Mouse (Mus musculus): ENCODE measurements around the gene Qtrt1. TPM values are rescaled to one million over a fixed set of nuclear protein-coding genes. Genes with fewer than 3 reads are reported as not detected.

The Qtrt1 gene
- polyA plus RNA-seq, 1 experiment = 40.0 TPM

DNA sequence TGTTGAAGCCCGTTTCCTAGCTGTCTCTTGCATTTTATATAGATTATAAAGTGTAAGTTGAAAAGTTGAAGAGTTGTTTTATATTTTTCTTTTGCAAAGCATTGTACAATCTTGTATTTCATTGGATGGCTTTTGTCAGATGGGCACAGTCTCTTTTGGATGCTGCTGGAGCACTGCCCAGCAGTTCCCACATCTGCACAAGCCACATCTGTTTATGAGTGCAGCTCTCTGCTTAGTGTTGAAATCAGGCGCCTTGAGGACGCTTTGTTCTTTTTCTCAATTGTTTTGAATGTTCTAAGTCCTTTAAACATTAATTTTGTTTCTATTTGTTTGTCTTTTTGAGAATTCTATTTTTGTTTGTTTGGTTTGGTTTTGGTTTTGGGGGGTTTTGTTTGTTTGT is 26.6 kb downstream of the Qtrt1 start:
- no peak overlapping the region for H3K27ac ChIP-seq (ENCODE audit: insufficient read depth, low read length)
- TF ChIP-seq CTCF (IDR thresholded peaks at IDR 0.05; ENCODE audit: low read depth, low read length) = no peak
- TF ChIP-seq EP300 (IDR thresholded peaks at IDR 0.05; ENCODE audit: insufficient read depth, low read depth, low read length) = no peak

DNA sequence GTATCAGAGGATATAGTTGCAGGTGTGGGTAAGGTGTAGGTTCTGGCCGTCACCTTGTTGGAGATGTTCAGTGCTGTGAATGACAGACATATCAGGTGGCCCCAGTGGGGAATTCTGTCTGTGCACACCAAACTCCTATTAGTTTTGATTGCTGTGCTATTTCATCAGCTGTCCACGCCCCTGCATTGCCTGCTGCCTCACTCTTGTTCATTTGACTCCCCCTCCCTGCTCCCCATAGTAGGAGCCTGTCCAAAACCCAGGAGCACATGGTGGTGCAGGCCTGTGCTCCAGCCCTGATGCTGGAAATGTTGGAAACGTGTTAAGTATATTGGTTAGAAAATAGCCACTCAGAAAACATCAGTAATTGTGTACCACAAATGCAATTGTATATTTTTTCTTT is 27.8 kb downstream of the Qtrt1 start:
- no peaks in the 10 kb centered on the region for H3K9me3 ChIP-seq (replicated peaks; ENCODE audit: control insufficient read depth, insufficient read depth, low read length, poor library complexity, severe bottlenecking)

More for the DNA sequence above, 26.6 kb downstream of the Qtrt1 start:
- H3K9me3 ChIP-seq (replicated peaks; ENCODE audit: control insufficient read depth, insufficient read depth, low read length, poor library complexity, severe bottlenecking) = no peaks in the 10 kb centered on the region
- no peaks in the 10 kb centered on the region for H3K36me3 ChIP-seq (ENCODE audit: control insufficient read depth, insufficient read depth, low read length, poor library complexity, severe bottlenecking)
- no peak overlapping the region for H3K9ac ChIP-seq (ENCODE audit: low read depth, poor library complexity, severe bottlenecking)
- H3K4me3 ChIP-seq (ENCODE audit: low read depth, low read length) = no peak overlapping the region
- peaks cover 19% of the 10 kb centered on the region for H3K4me1 ChIP-seq (ENCODE audit: control insufficient read depth, insufficient read depth, low read length)
- H3K27me3 ChIP-seq (ENCODE audit: control insufficient read depth, insufficient read depth, low read length, poor library complexity, severe bottlenecking) = no peaks in the 10 kb centered on the region

DNA sequence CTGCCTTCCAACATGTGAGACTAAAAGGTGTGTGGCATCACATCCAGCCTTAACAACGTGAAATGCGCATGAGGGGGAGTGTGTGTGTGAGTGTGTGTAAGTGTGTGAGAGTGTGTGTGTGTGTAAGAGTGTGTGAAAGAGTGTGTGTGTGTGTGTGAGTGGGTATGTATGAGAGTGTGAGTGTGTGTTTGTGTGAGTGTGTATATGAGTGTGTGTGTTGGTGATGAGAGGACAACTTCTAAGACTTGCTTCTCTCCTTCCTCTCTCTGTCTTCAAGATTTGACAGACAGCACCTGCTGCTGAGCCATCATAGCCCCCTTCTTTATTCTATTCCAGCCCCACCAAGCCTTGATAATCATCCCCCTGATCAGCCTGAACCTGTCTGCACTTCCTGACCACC is 28.3 kb downstream of the Qtrt1 start:
- TF ChIP-seq CTCF (IDR thresholded peaks at IDR 0.05; ENCODE audit: low read depth, low read length) = no peak
- TF ChIP-seq EP300 (IDR thresholded peaks at IDR 0.05; ENCODE audit: insufficient read depth, low read depth, low read length) = no peak
- TF ChIP-seq POLR2A (IDR thresholded peaks at IDR 0.05; ENCODE audit: insufficient read depth, low read length) = no peak
- H3K4me3 ChIP-seq (ENCODE audit: low read depth, low read length) = no peak overlapping the region
- H3K9ac ChIP-seq (ENCODE audit: low read depth, poor library complexity, severe bottlenecking) = no peak overlapping the region
- H3K4me1 ChIP-seq (ENCODE audit: control insufficient read depth, insufficient read depth, low read length) = peaks cover 19% of the 10 kb centered on the region
- H3K36me3 ChIP-seq (ENCODE audit: control insufficient read depth, insufficient read depth, low read length, poor library complexity, severe bottlenecking) = no peaks in the 10 kb centered on the region
- no peaks in the 10 kb centered on the region for H3K9me3 ChIP-seq (replicated peaks; ENCODE audit: control insufficient read depth, insufficient read depth, low read length, poor library complexity, severe bottlenecking)
- H3K27me3 ChIP-seq (ENCODE audit: control insufficient read depth, insufficient read depth, low read length, poor library complexity, severe bottlenecking) = no peaks in the 10 kb centered on the region
- H3K27ac ChIP-seq (ENCODE audit: insufficient read depth, low read length) = peak overlapping the region; percentile 71

More for the DNA sequence above, 27.8 kb downstream of the Qtrt1 start:
- Histone ChIP-seq H3K27ac (ENCODE audit: insufficient read depth, low read length) (peak overlapping the region; percentile 15; the same call in 1 of the 2 replicates), H3K9ac (ENCODE audit: low read depth, poor library complexity, severe bottlenecking) (no peak overlapping the region), H3K4me1 (ENCODE audit: control insufficient read depth, insufficient read depth, low read length) (peaks cover 19% of the 10 kb centered on the region), H3K36me3 (ENCODE audit: control insufficient read depth, insufficient read depth, low read length, poor library complexity, severe bottlenecking) (no peaks in the 10 kb centered on the region), H3K27me3 (ENCODE audit: control insufficient read depth, insufficient read depth, low read length, poor library complexity, severe bottlenecking) (no peaks in the 10 kb centered on the region), H3K4me3 (ENCODE audit: low read depth, low read length) (no peak overlapping the region)
- TF ChIP-seq POLR2A (IDR thresholded peaks at IDR 0.05; ENCODE audit: insufficient read depth, low read length) (no peak), CTCF (IDR thresholded peaks at IDR 0.05; ENCODE audit: low read depth, low read length) (no peak)

DNA sequence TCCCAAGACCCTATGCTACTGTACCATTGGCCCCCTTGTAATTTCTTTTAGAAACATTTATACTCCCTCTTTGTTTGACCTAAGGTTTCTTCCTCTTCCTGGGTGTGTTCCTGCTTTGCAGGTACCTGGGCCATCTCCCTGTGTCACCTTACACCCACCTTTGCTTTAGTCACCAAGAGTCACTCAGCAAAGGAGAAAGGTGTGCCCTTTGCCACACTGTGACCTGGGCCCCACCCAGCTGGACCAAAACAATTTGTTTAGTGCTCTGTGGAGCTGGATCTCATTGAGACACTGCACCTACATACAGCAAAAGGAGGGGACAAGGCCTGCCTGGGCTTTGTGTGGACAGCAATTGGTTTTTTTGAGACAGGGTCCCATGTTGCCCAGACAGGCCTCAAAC is 28.8 kb downstream of the Qtrt1 start:
- Histone ChIP-seq H3K36me3 (ENCODE audit: control insufficient read depth, insufficient read depth, low read length, poor library complexity, severe bottlenecking) (no peaks in the 10 kb centered on the region), H3K9me3 (replicated peaks; ENCODE audit: control insufficient read depth, insufficient read depth, low read length, poor library complexity, severe bottlenecking) (no peaks in the 10 kb centered on the region), H3K4me1 (ENCODE audit: control insufficient read depth, insufficient read depth, low read length) (peaks cover 19% of the 10 kb centered on the region), H3K4me3 (ENCODE audit: low read depth, low read length) (no peak overlapping the region), H3K27me3 (ENCODE audit: control insufficient read depth, insufficient read depth, low read length, poor library complexity, severe bottlenecking) (no peaks in the 10 kb centered on the region), H3K9ac (ENCODE audit: low read depth, poor library complexity, severe bottlenecking) (no peak overlapping the region), H3K27ac (ENCODE audit: insufficient read depth, low read length) (peak overlapping the region; percentile 71)
- TF ChIP-seq EP300 (IDR thresholded peaks at IDR 0.05; ENCODE audit: insufficient read depth, low read depth, low read length) (peak; percentile 29; the same call in 1 of the 2 replicates), POLR2A (IDR thresholded peaks at IDR 0.05; ENCODE audit: insufficient read depth, low read length) (no peak)

DNA sequence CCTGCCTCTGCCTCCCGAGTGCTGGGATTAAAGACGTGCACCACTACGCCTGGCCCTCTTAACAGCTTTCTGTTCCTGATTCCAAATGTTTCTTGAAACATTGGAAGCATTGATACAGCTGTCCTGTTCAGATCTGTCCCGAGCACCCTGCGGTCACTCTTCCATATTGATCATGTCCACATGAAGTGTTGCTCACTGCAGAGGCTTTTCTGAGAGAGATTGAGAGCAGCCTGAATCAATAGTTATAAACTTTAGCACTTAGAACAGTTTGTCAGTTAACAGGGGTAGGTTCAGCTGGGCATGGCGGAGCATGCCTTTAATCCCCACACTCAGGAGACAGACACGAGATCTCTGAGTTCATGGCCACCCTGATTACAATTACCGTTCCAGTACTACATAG is 32.2 kb downstream of the Qtrt1 start:
- H3K4me1 ChIP-seq (ENCODE audit: control insufficient read depth, insufficient read depth, low read length) = peaks cover 11% of the 10 kb centered on the region
- H3K4me3 ChIP-seq (ENCODE audit: low read depth, low read length) = no peak overlapping the region
- no peaks in the 10 kb centered on the region for H3K9me3 ChIP-seq (replicated peaks; ENCODE audit: control insufficient read depth, insufficient read depth, low read length, poor library complexity, severe bottlenecking)
- H3K27me3 ChIP-seq (ENCODE audit: control insufficient read depth, insufficient read depth, low read length, poor library complexity, severe bottlenecking) = no peaks in the 10 kb centered on the region
- no peaks in the 10 kb centered on the region for H3K36me3 ChIP-seq (ENCODE audit: control insufficient read depth, insufficient read depth, low read length, poor library complexity, severe bottlenecking)
- TF ChIP-seq CTCF (IDR thresholded peaks at IDR 0.05; ENCODE audit: low read depth, low read length) (no peak), EP300 (IDR thresholded peaks at IDR 0.05; ENCODE audit: insufficient read depth, low read depth, low read length) (no peak), POLR2A (IDR thresholded peaks at IDR 0.05; ENCODE audit: insufficient read depth, low read length) (no peak)
- no peak overlapping the region for H3K9ac ChIP-seq (ENCODE audit: low read depth, poor library complexity, severe bottlenecking)
- H3K27ac ChIP-seq (ENCODE audit: insufficient read depth, low read length) = 0 out of 2 replicates have a peak overlapping the region, but pooled peaks have one; percentile 7

DNA sequence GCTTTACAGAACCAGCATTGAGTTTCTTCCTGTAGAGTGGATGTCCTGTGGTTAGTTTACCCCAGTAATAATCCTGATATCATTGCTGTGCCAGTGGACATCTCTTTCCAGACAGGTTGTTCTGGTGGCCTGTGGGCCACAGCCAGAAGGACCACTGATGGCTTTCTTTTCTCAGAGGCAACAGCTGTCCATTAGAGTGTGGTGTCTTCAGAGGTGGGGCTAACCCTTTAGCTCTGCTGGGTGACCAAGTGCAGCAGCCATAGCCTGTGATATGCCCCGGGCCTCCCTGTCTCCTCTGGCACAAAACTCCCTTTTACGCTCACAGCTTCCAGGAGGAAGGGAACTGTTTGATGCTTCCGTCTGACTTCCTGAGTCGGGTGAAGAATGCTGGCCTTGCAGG is 32.9 kb downstream of the Qtrt1 start:
- no peaks in the 10 kb centered on the region for H3K27me3 ChIP-seq (ENCODE audit: control insufficient read depth, insufficient read depth, low read length, poor library complexity, severe bottlenecking)
- no peak overlapping the region for H3K9ac ChIP-seq (ENCODE audit: low read depth, poor library complexity, severe bottlenecking)
- no peaks in the 10 kb centered on the region for H3K36me3 ChIP-seq (ENCODE audit: control insufficient read depth, insufficient read depth, low read length, poor library complexity, severe bottlenecking)
- peak overlapping the region; percentile 15; the same call in 1 of the 2 replicates for H3K27ac ChIP-seq (ENCODE audit: insufficient read depth, low read length)
- TF ChIP-seq EP300 (IDR thresholded peaks at IDR 0.05; ENCODE audit: insufficient read depth, low read depth, low read length) (no peak), POLR2A (IDR thresholded peaks at IDR 0.05; ENCODE audit: insufficient read depth, low read length) (no peak), CTCF (IDR thresholded peaks at IDR 0.05; ENCODE audit: low read depth, low read length) (no peak)
- H3K9me3 ChIP-seq (replicated peaks; ENCODE audit: control insufficient read depth, insufficient read depth, low read length, poor library complexity, severe bottlenecking) = no peaks in the 10 kb centered on the region
- H3K4me1 ChIP-seq (ENCODE audit: control insufficient read depth, insufficient read depth, low read length) = peaks cover 8% of the 10 kb centered on the region
- no peak overlapping the region for H3K4me3 ChIP-seq (ENCODE audit: low read depth, low read length)
